Mouse (Mus musculus) MEL (cell line): ENCODE data around the gene Tex19.2. TPM values are rescaled to one million over a fixed set of nuclear protein-coding genes. Genes with fewer than 3 reads are reported as not detected.

ENCODE experiments used
- DNase-seq: peaks from one replicate; pipeline ENCODE4 v3.0.0; 2011; ENCODE audit warnings: low read depth, low spot score
- H3K27ac ChIP-seq: 2 replicates; pipeline ENCODE4 v1.5.1; 2012; ENCODE audit warnings: low read depth, mild to moderate bottlenecking, control low read depth, low read length, moderate library complexity; ENCODE audit not compliant: control insufficient read depth
- H3K27me3 ChIP-seq, 2 experiments: fragments of 150-350 bp in 1 of 2; sonication (generic) in 1 of 2; 2 replicates each; pipeline ENCODE4 v1.6.1; 2012; ENCODE audit warnings: low read length in 2 of 2, mild to moderate bottlenecking in 2 of 2, improper control_type of control experiment in 1 of 2, moderate library complexity in 1 of 2; ENCODE audit not compliant: insufficient read depth in 2 of 2, control insufficient read depth in 1 of 2
- H3K36me3 ChIP-seq, 2 experiments: 2 replicates each; pipeline ENCODE4 v1.6.1; 2012 to 2014; ENCODE audit warnings: low read length in 2 of 2, improper control_type of control experiment in 1 of 2, inconsistent platforms in 1 of 2, mild to moderate bottlenecking in 1 of 2; ENCODE audit not compliant: insufficient read depth in 2 of 2, control insufficient read depth in 1 of 2
- H3K4me1 ChIP-seq, 2 experiments: fragments of 150-350 bp in 1 of 2; sonication (generic) in 1 of 2; 2 replicates each; pipeline ENCODE4 v1.6.1; 2012; ENCODE audit warnings: low read length in 2 of 2, improper control_type of control experiment in 1 of 2, mild to moderate bottlenecking in 1 of 2; ENCODE audit not compliant: insufficient read depth in 2 of 2, control insufficient read depth in 1 of 2
- H3K4me3 ChIP-seq, 2 experiments: fragments of 150-350 bp in 1 of 2; sonication (generic) in 1 of 2; 2 replicates each; pipeline ENCODE4 v1.5.1; 2012; ENCODE audit warnings: low read depth in 2 of 2, low read length in 2 of 2, mild to moderate bottlenecking in 2 of 2, moderate library complexity in 2 of 2, control low read depth in 1 of 2, improper control_type of control experiment in 1 of 2; ENCODE audit not compliant: control insufficient read depth in 1 of 2, insufficient read depth in 1 of 2
- H3K79me2 ChIP-seq: 2 replicates; pipeline ENCODE4 v1.6.1; 2012; ENCODE audit warnings: mild to moderate bottlenecking, low read length, moderate library complexity; ENCODE audit not compliant: control insufficient read depth, poor library complexity, insufficient read depth
- H3K9ac ChIP-seq: 2 replicates; pipeline ENCODE4 v1.6.1; 2012; ENCODE audit warnings: low read depth, mild to moderate bottlenecking, control low read depth, low read length, moderate library complexity; ENCODE audit not compliant: control insufficient read depth, poor library complexity, severe bottlenecking
- H3K9me3 ChIP-seq: fragments of 150-350 bp; sonication (generic); replicated peaks from 2 replicates; pipeline ENCODE4 v1.6.1; 2012; ENCODE audit warnings: mild to moderate bottlenecking, low read length, improper control_type of control experiment, moderate library complexity; ENCODE audit not compliant: insufficient read depth
- BHLHE40 ChIP-seq: IDR thresholded peaks from 2 replicates; pipeline ENCODE4 v1.6.1; 2012; ENCODE audit warnings: low read depth, mild to moderate bottlenecking, inconsistent platforms, low read length, improper control_type of control experiment, borderline replicate concordance
- E2F4 ChIP-seq: IDR thresholded peaks from 2 replicates; pipeline ENCODE4 v1.6.1; 2011; ENCODE audit warnings: low read depth, low read length, improper control_type of control experiment, borderline replicate concordance
- ELF1 ChIP-seq: IDR thresholded peaks from 2 replicates; pipeline ENCODE4 v1.6.1; 2014; ENCODE audit warnings: low read depth, mild to moderate bottlenecking, inconsistent platforms, low read length, improper control_type of control experiment, moderate library complexity
- EP300 ChIP-seq, 2 experiments: IDR thresholded peaks; 2 replicates each; pipeline ENCODE4 v1.6.1; 2011; ENCODE audit warnings: improper control_type of control experiment in 2 of 2, low read length in 2 of 2, low read depth in 1 of 2, mild to moderate bottlenecking in 1 of 2
- HCFC1 ChIP-seq: IDR thresholded peaks from 2 replicates; pipeline ENCODE4 v1.6.1; 2012; ENCODE audit warnings: low read depth, mild to moderate bottlenecking, inconsistent platforms, low read length, improper control_type of control experiment, moderate library complexity
- JUND ChIP-seq: IDR thresholded peaks from 2 replicates; pipeline ENCODE4 v1.6.1; 2011; ENCODE audit warnings: low read depth, mild to moderate bottlenecking, improper control_type of control experiment, low read length
- MAZ ChIP-seq: IDR thresholded peaks from 2 replicates; pipeline ENCODE4 v1.6.1; 2012; ENCODE audit warnings: low read depth, mild to moderate bottlenecking, inconsistent platforms, low read length, improper control_type of control experiment
- MXI1 ChIP-seq: IDR thresholded peaks from 2 replicates; pipeline ENCODE4 v1.6.1; 2011; ENCODE audit warnings: mild to moderate bottlenecking, low read depth, low read length, improper control_type of control experiment
- MYB ChIP-seq: IDR thresholded peaks from 2 replicates; pipeline ENCODE4 v1.6.1; 2011; ENCODE audit warnings: mild to moderate bottlenecking, low read depth, low read length, improper control_type of control experiment
- MYC ChIP-seq: IDR thresholded peaks from 2 replicates; pipeline ENCODE4 v1.6.1; 2011; ENCODE audit warnings: low read depth, mild to moderate bottlenecking, low read length, improper control_type of control experiment, moderate library complexity
- NRF1 ChIP-seq: IDR thresholded peaks from 2 replicates; pipeline ENCODE4 v1.6.1; 2014; ENCODE audit warnings: low read depth, mild to moderate bottlenecking, inconsistent platforms, low read length, improper control_type of control experiment, moderate library complexity; ENCODE audit not compliant: poor library complexity, insufficient read depth, severe bottlenecking
- POLR2AphosphoS2 ChIP-seq: IDR thresholded peaks from 2 replicates; pipeline ENCODE4 v1.6.1; 2011; ENCODE audit warnings: low read length, improper control_type of control experiment
- POLR2AphosphoS5 ChIP-seq: IDR thresholded peaks from 2 replicates; pipeline ENCODE4 v1.6.1; 2012; ENCODE audit warnings: low read depth, borderline replicate concordance, mild to moderate bottlenecking, inconsistent platforms, low read length, moderate library complexity, mixed read lengths
- RCOR1 ChIP-seq: IDR thresholded peaks from 2 replicates; pipeline ENCODE4 v1.6.1; 2012; ENCODE audit warnings: low read depth, mild to moderate bottlenecking, inconsistent platforms, low read length, improper control_type of control experiment
- SIN3A ChIP-seq: IDR thresholded peaks from 2 replicates; pipeline ENCODE4 v1.6.1; 2012; ENCODE audit warnings: low read length, improper control_type of control experiment, inconsistent platforms
- SMC3 ChIP-seq: IDR thresholded peaks from 2 replicates; pipeline ENCODE4 v1.6.1; 2011; ENCODE audit warnings: low read depth, low read length, improper control_type of control experiment
- UBTF ChIP-seq: IDR thresholded peaks from 2 replicates; pipeline ENCODE4 v1.6.1; 2012; ENCODE audit warnings: low read depth, mild to moderate bottlenecking, inconsistent platforms, low read length, improper control_type of control experiment, moderate library complexity, borderline replicate concordance; ENCODE audit not compliant: insufficient read depth
- USF1 ChIP-seq: IDR thresholded peaks from 2 replicates; pipeline ENCODE4 v1.6.1; 2014; ENCODE audit warnings: low read depth, mild to moderate bottlenecking, inconsistent platforms, low read length, improper control_type of control experiment, moderate library complexity
- USF2 ChIP-seq, 2 experiments: IDR thresholded peaks; 2 replicates each; pipeline ENCODE4 v1.6.1; 2011 to 2012; ENCODE audit warnings: improper control_type of control experiment in 2 of 2, low read length in 2 of 2, borderline replicate concordance in 1 of 2, inconsistent platforms in 1 of 2, low read depth in 1 of 2, mild to moderate bottlenecking in 1 of 2; ENCODE audit not compliant: insufficient read depth in 1 of 2
- ZKSCAN1 ChIP-seq: IDR thresholded peaks from 2 replicates; pipeline ENCODE4 v1.6.1; 2012; ENCODE audit warnings: low read depth, mild to moderate bottlenecking, inconsistent platforms, low read length, improper control_type of control experiment, moderate library complexity
- polyA plus RNA-seq, 2 experiments: library from polyadenylated mRNA; stranded (reverse) in 1 of 2; unstranded in 1 of 2; fragments of >175 nt in 1 of 2; fragments of >200 nt in 1 of 2; gene quantifications; 2 replicates each; pipeline versions ENCODE4 v1.2.1 to v1.2.4; 2012; ENCODE audit warnings: low replicate concordance in 2 of 2, low read depth in 1 of 2; ENCODE audit not compliant: insufficient read length in 2 of 2, insufficient read depth in 1 of 2, missing spikeins in 1 of 2
- total RNA-seq: library from RNA; depleted of rRNA; stranded (reverse); fragments of 300-350 nt; gene quantifications from 2 replicates; pipeline ENCODE4 v1.2.3, GENCODE M21; 2012

Gene Tex19.2
- total and polyA plus RNA-seq, 3 experiments = 34.5 to 45.7 TPM; not detected in 1

- TF ChIP-seq RCOR1 = no peak
These were observed 371 bp downstream of the Tex19.2 start (continued) for GRCm38 (mm10) chr11:121118106-121118505.

GRCm38 (mm10) chr11:121112091-121112775 is 6.2 kb downstream of the Tex19.2 start:
- no peak for DNase-seq
- H3K27me3 ChIP-seq = no peaks in the 10 kb centered on the region; a peak in 1 of 4 replicates
- no peak overlapping the region for H3K4me3 ChIP-seq
- peaks cover 5 to 17% of the 10 kb centered on the region in 2 experiments for H3K4me1 ChIP-seq
- H3K79me2 ChIP-seq = peaks cover 11% of the 10 kb centered on the region
- H3K27ac ChIP-seq = no peak overlapping the region
- peaks cover 0 to 13% of the 10 kb centered on the region in 2 experiments; a peak in 2 of 4 replicates for H3K36me3 ChIP-seq
- H3K9me3 ChIP-seq = no peaks in the 10 kb centered on the region
- TF ChIP-seq MYB (no peak), EP300 (IDR thresholded peaks at IDR 0.05; ENCODE audit: low read depth in 1 of 2, low read length in 2 of 2) (no peak), JUND (no peak), USF1 (no peak), UBTF (no peak), USF2 (IDR thresholded peaks at IDR 0.05; ENCODE audit: borderline replicate concordance in 1 of 2, insufficient read depth in 1 of 2, low read depth in 1 of 2, low read length in 2 of 2) (no peak), NRF1 (no peak), HCFC1 (no peak), MYC (no peak)
- H3K9ac ChIP-seq = no peak overlapping the region

GRCm38 (mm10) chr11:121111601-121112000 is 6.9 kb downstream of the Tex19.2 start:
- Histone ChIP-seq H3K79me2 (peaks cover 4% of the 10 kb centered on the region), H3K27ac (no peak overlapping the region), H3K9me3 (no peaks in the 10 kb centered on the region), H3K4me1 (peaks cover 5 to 11% of the 10 kb centered on the region in 2 experiments), H3K4me3 (no peak overlapping the region), H3K36me3 (peaks cover 0 to 13% of the 10 kb centered on the region in 2 experiments; a peak in 2 of 4 replicates), H3K27me3 (no peaks in the 10 kb centered on the region; a peak in 1 of 4 replicates), H3K9ac (no peak overlapping the region)
- DNase-seq = no peak
- no peak for TF ChIP-seq MYB

- no peaks in the 10 kb centered on the region; a peak in 1 of 4 replicates for H3K27me3 ChIP-seq
- H3K9ac ChIP-seq = no peak overlapping the region
- H3K4me3 ChIP-seq = no peak overlapping the region
- peaks cover 0 to 13% of the 10 kb centered on the region in 2 experiments; a peak in 2 of 4 replicates for H3K36me3 ChIP-seq
- no peak overlapping the region for H3K27ac ChIP-seq
- no peak for TF ChIP-seq SMC3
- no peak for TF ChIP-seq E2F4
- no peak for TF ChIP-seq BHLHE40
- TF ChIP-seq ZKSCAN1 = no peak
- no peak for TF ChIP-seq POLR2AphosphoS5
- TF ChIP-seq MXI1 = no peak
- no peak for TF ChIP-seq HCFC1
- TF ChIP-seq RCOR1 = no peak
- no peak for TF ChIP-seq POLR2AphosphoS2
- no peak for TF ChIP-seq SIN3A
- TF ChIP-seq ELF1 = no peak
- TF ChIP-seq MAZ = no peak
- no peaks in the 10 kb centered on the region for H3K9me3 ChIP-seq
- H3K4me1 ChIP-seq = peaks cover 5 to 8% of the 10 kb centered on the region in 2 experiments
- no peak for DNase-seq
- H3K79me2 ChIP-seq = no peaks in the 10 kb centered on the region; the same call in 1 of the 2 replicates
These were observed 7.4 kb downstream of the Tex19.2 start for GRCm38 (mm10) chr11:121111051-121111450.
